Mouse (Mus musculus): ENCODE results near the gene Sardh. TPM values are rescaled to one million over a fixed set of nuclear protein-coding genes. Genes with fewer than 3 reads are reported as not detected.

Gene Sardh
- total RNA-seq (2021): 1 to 10 TPM; 8.0 to 8.4 TPM
- long read RNA-seq, experiment 1, full-length matches to known transcripts: 8 of 12 reads
- long read RNA-seq, experiment 1, partial matches to known transcripts: 0 of 12 reads
- long read RNA-seq, experiment 1, other reads (novel, unspliced or antisense): 4 of 12 reads
- long read RNA-seq, experiment 2, full-length matches to known transcripts: 10 of 10 reads
- long read RNA-seq, experiment 2, partial matches to known transcripts: 0 of 10 reads
- long read RNA-seq, experiment 2, other reads (novel, unspliced or antisense): 0 of 10 reads

DNA sequence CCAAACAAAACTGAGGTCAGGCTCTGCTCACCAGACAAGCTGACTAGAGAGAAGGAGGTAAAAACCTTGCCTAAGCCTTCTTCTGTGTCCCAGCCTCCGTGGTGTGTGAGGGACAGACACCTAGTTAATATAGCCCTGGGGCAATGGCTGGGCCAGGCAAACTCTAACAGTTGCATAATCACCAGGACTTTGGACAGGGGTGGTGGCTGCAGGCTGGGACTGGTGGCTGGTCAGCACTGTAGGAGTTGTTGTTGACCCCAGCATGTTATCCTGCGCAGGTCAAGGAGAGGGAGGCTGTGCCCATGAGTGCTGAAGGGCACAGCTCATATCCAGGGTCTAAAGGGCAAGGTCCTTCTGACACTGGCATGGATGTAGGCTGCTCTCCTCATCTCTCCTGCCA is at the start of gene Sardh:
Gene Sardh, minus strand, starts transcription at position 127 of the 400 bp plus-strand sequence.
- intact Hi-C loops (cut with DNase I): no loop called here
- no peak for TF ChIP-seq CTCF (IDR thresholded peaks at IDR 0.05)
- H3K4me3 ChIP-seq: no peak within 1 kb of the TSS
- H3K27ac ChIP-seq: no peak within 1 kb of the TSS
- DNase-seq (ENCODE audit: extremely low spot score in 1 of 2, low spot score in 2 of 2): no peak

DNA sequence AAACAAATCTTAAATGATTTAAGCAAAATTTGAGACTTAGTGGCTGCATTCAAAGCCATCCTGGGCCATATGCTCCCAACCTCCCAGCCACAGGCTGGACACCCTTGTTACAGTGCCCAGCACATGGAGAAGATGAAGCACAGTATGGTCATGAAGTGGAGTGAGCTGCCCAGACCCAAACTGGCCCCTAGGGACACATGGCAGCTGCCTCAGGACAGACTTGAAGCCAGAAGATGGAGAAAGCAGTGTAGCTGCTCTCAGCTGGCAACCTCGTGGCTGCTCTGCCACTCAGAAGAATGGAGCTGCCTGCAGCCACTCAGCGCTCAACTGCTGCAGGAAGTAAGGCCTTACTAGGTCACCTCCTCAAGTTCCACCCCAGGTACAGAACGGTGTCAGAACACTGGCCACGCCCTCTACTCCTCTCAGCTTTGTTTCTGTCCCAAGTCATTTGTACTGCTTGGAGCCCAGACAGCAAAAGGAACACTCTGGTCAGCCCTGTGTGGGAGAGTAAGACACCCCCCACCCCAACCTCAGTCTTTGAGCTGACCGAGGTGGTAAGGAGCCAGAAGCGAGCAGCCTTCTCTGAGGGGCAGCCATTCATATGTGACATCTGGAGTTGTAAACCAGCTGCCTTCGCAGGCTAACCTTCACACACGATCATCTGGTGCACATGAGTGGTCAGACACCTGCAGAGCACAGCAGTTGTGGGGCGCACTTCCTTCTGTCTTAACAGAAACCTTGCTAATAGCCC is 48.7 kb upstream of the Sardh start:
- TF ChIP-seq CTCF (IDR thresholded peaks at IDR 0.05): no peak

DNA sequence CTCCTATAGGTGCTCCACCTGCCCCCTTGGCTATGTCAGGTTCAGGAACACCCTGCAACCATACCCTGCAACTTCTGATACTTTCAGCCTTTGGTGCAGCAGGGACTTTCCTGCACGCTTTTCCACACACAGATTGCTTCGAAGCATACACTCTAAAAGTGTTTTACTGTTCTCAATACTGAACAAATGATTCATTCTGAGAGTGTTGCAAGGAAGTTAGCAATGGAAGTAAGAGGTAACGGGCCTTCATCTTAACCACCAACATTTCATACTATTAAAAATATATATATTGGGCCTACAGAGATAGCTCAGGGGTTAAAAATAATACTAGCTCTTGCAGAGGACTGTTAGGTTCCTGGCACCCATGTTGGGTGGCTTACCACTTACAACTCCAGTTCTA is 46.6 kb upstream of the Sardh start:
- DNase-seq (ENCODE audit: extremely low spot score in 1 of 2, low spot score in 2 of 2): no peak
- H3K4me3 ChIP-seq: no peak overlapping the region
- TF ChIP-seq CTCF (IDR thresholded peaks at IDR 0.05): no peak

More for the DNA sequence above, 48.7 kb upstream of the Sardh start:
- H3K4me3 ChIP-seq: no peak overlapping the region
- no peak overlapping the region for H3K27ac ChIP-seq
- no peak for DNase-seq (ENCODE audit: extremely low spot score in 1 of 2, low spot score in 2 of 2)
- intact Hi-C loops (cut with DNase I): no loop called here

GRCm38 (mm10) chr2:27289019-27289418 is 40.9 kb upstream of the Sardh start:
- peak; percentile 95 for TF ChIP-seq CTCF (IDR thresholded peaks at IDR 0.05)
- Histone ChIP-seq H3K27ac (no peak overlapping the region), H3K4me3 (no peak overlapping the region)
- peak; percentile 78 to 81 for DNase-seq (ENCODE audit: extremely low spot score in 1 of 2, low spot score in 2 of 2)
- intact Hi-C loops (cut with DNase I): loop anchor here (1.0 to 2.0 kb wide), 2 partner anchors 139 to 476 kb away; no protein-coding TSS in a partner anchor

More for the DNA sequence above, 46.6 kb upstream of the Sardh start:
- intact Hi-C loops (cut with DNase I): no loop called here
- H3K27ac ChIP-seq: no peak overlapping the region

DNA sequence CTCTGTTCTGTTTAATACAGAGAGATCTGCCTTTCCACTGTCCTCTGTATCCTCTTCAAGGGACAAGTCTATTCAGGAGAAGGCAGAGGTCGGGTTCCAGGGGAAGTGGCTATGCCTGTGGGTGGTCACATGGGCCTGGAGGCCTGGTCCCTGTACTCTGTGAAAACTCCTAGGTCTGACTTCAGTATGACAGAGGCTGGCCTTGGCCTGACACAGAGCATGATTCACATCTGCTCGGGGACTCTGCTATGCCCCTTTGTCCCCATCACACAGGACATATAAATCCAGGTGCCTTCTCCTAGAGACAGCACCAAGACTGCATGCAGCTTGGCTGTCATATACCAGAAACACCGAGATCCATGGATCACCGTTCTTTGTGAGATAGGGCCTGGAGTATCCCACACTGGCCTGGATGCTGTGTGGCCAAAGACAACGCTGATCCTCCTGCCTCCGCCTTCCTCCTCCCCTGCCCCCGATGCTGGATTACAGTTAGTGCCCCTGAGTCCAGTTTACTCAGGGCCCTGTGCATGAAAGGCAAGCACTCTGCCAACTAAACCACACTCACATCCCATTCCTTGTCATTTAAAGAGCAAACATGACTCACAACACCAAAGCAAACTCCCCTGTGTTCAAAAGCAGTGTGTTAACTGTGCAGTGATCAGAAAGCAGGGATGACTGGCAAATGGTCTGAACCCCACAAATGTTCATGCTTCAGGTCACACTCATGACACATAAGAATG is 39.0 kb upstream of the Sardh start:
- no peak for TF ChIP-seq CTCF (IDR thresholded peaks at IDR 0.05)
- intact Hi-C loops (cut with DNase I): no loop called here
- no peak for DNase-seq (ENCODE audit: extremely low spot score in 1 of 2, low spot score in 2 of 2)
- H3K27ac ChIP-seq: no peak overlapping the region
- H3K4me3 ChIP-seq: no peak overlapping the region

- intact Hi-C loops (cut with DNase I): loop anchor here (5.0 kb wide), 2 partner anchors 223 to 463 kb away; partner anchors contain the start of gene Brd3
- Histone ChIP-seq H3K27ac (no peak overlapping the region), H3K4me3 (no peak overlapping the region)
- no peak for TF ChIP-seq CTCF (IDR thresholded peaks at IDR 0.05)
- DNase-seq (ENCODE audit: extremely low spot score in 1 of 2, low spot score in 2 of 2): no peak
Observed at GRCm38 (mm10) chr2:27284441-27284840, 36.3 kb upstream of the Sardh start.

DNA sequence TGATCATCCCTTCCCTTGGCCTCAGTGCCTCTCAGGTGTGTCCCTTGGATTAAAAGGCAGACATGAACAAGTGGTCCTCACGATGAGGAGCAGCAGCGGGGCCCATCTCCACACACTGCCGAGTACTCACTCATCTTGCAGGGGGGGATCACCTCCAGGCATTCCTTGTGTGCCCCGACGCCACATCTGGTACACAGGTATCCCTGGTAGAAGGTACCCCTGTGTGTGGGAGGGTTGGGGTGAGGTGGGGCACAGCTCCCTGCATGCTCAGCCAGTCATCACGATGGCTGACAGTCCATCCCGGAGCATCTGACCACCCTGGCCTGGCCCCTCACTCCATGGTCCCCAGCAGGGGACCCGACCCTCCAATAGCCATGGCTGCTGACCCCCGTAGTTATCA is 33.6 kb upstream of the Sardh start:
- intact Hi-C loops (cut with DNase I): loop anchor here (2.0 to 5.0 kb wide), 3 partner anchors 147 to 466 kb away; partner anchors contain the start of gene Brd3
- H3K27ac ChIP-seq: no peak overlapping the region
- no peak overlapping the region for H3K4me3 ChIP-seq

DNA sequence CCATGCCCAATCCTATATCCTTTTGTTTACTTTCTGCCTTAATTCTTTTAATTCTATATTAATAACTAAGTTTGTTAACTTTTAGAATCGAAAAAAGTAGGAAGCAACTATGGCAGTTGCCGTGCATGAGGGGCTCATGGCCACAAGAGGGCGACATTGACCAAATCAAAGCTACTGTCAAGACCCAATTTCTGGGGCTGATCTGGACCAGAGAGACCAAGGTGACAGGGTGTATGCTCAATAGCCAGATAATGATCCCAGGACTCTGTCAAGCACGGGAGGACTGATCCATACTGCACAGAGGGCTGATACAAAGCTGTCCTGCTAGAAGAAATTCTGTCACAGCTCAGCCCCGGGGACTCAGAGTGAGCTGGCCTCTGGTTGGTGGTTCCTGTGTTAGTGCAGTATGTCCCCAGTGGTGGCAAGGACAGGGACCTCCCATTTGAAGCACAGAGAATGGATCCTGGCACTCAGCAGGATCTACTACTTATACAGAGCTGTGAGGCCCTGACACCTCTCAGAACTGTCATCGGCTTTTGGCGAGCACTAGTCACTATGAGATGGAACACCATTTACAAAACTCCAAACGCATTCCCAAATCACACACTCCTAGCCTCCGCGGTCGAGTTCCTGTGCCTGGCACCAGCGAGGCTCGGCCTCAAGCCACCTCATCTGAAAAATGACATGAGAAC is 32.9 kb upstream of the Sardh start:
- Histone ChIP-seq H3K27ac (no peak overlapping the region), H3K4me3 (no peak overlapping the region)
- TF ChIP-seq CTCF (IDR thresholded peaks at IDR 0.05): peak; percentile 96
- intact Hi-C loops (cut with DNase I): loop anchor here (2.0 to 5.0 kb wide), 3 partner anchors 148 to 466 kb away; partner anchors contain the start of gene Brd3
- peak; percentile 52 to 75 for DNase-seq (ENCODE audit: extremely low spot score in 1 of 2, low spot score in 2 of 2)

More for the DNA sequence above, 33.6 kb upstream of the Sardh start:
- DNase-seq (ENCODE audit: extremely low spot score in 1 of 2, low spot score in 2 of 2): no peak
- TF ChIP-seq CTCF (IDR thresholded peaks at IDR 0.05): no peak

GRCm38 (mm10) chr2:27278859-27279258 is 30.7 kb upstream of the Sardh start:
- Histone ChIP-seq H3K27ac (no peak overlapping the region), H3K4me3 (no peak overlapping the region)
- DNase-seq (ENCODE audit: extremely low spot score in 1 of 2, low spot score in 2 of 2): no peak
- peak; percentile 4; the same call in 1 of the 2 replicates for TF ChIP-seq CTCF (IDR thresholded peaks at IDR 0.05)
- intact Hi-C loops (cut with DNase I): no loop called here

GRCm38 (mm10) chr2:27268325-27268724 is 20.2 kb upstream of the Sardh start:
- no peak for DNase-seq (ENCODE audit: extremely low spot score in 1 of 2, low spot score in 2 of 2)
- Histone ChIP-seq H3K4me3 (no peak overlapping the region), H3K27ac (no peak overlapping the region)
- intact Hi-C loops (cut with DNase I): no loop called here
- no peak for TF ChIP-seq CTCF (IDR thresholded peaks at IDR 0.05)

DNA sequence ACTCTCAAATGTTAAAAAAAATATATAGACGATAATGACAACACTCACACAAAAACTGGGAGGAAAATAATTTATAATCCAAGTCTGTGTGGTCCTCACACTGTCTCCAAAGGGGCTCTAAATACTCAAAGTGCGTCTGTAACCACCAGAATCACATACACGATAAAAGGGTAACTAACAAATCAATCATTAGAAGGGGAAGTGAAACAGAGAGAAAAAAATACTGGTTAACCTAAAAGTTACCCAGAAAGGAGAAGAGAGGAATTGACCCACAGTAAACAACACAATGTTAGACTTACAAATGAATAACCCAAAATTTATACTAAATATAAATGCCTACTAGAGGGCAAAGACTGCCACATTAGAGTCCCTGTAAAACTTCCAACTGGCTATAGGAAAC is 17.7 kb upstream of the Sardh start:
- intact Hi-C loops (cut with DNase I): no loop called here
- H3K4me3 ChIP-seq: no peak overlapping the region

More for the DNA sequence above, 17.7 kb upstream of the Sardh start:
- no peak for DNase-seq (ENCODE audit: extremely low spot score in 1 of 2, low spot score in 2 of 2)
- no peak overlapping the region for H3K27ac ChIP-seq
- TF ChIP-seq CTCF (IDR thresholded peaks at IDR 0.05): no peak

Data from left cerebral cortex, adult 2 months (tissue).